Mouse (Mus musculus): ENCODE data around the gene Mrpl18. TPM values are rescaled to one million over a fixed set of nuclear protein-coding genes. Genes with fewer than 3 reads are reported as not detected.

Gene Mrpl18
- total and polyA plus RNA-seq, 3 experiments, result 202 to 257 TPM; not detected in 1

DNA sequence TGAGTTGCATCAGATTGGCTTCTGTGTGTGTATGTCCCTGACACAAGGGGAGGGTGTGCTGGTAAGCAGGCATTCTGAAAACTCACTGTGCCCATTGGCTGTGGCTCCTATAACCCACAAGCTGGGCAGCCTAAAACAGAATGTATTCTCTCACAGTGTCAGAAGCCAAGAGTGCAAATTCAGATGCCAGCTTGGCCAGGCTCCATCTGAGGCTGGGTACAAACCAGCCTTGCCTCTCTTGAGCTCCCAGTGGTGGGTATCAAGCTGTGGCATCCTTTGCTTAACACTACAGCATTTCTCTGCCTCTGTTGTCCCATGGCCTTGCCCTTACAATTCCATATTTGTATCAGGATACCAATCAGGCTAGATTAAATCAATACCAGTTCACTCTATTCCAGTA lies 52.0 kb downstream of the Mrpl18 start:
- no peak overlapping the region for H3K27ac ChIP-seq (ENCODE audit: control insufficient read depth, low read depth, low read length)
- H3K79me2 ChIP-seq (ENCODE audit: control insufficient read depth, insufficient read depth, low read length, poor library complexity), result no peaks in the 10 kb centered on the region
- DNase-seq (ENCODE audit: low read depth, low spot score), result no peak
- no peak overlapping the region for H3K9ac ChIP-seq (ENCODE audit: control insufficient read depth, low read depth, low read length, poor library complexity, severe bottlenecking)
- no peak overlapping the region for H3K4me3 ChIP-seq (ENCODE audit: control insufficient read depth in 1 of 2, insufficient read depth in 1 of 2, low read depth in 2 of 2, low read length in 2 of 2)
- no peaks in the 10 kb centered on the region for H3K4me1 ChIP-seq (ENCODE audit: control insufficient read depth in 1 of 2, insufficient read depth in 2 of 2, low read length in 2 of 2)
- no peaks in the 10 kb centered on the region; a peak in 1 of 4 replicates for H3K27me3 ChIP-seq (ENCODE audit: control insufficient read depth in 1 of 2, insufficient read depth in 2 of 2, low read length in 2 of 2)
- no peaks in the 10 kb centered on the region for H3K36me3 ChIP-seq (ENCODE audit: control insufficient read depth in 1 of 2, insufficient read depth in 2 of 2, low read length in 2 of 2)
- no peak for TF ChIP-seq UBTF (IDR thresholded peaks at IDR 0.05; ENCODE audit: borderline replicate concordance, insufficient read depth, low read depth, low read length)
- TF ChIP-seq NELFE (IDR thresholded peaks at IDR 0.05; ENCODE audit: low read depth, low read length), result no peak
- TF ChIP-seq ETS1 (IDR thresholded peaks at IDR 0.05; ENCODE audit: low read depth, low read length), result no peak
- no peak for TF ChIP-seq POLR2AphosphoS5 (IDR thresholded peaks at IDR 0.05; ENCODE audit: borderline replicate concordance, low read depth, low read length)
- TF ChIP-seq CHD2 (IDR thresholded peaks at IDR 0.05; ENCODE audit: low read length), result no peak
- no peak for TF ChIP-seq MAFK (IDR thresholded peaks at IDR 0.05; ENCODE audit: borderline replicate concordance, low read depth, low read length)
- TF ChIP-seq CTCF (IDR thresholded peaks at IDR 0.05 in 2 of 3, conservative IDR thresholded peaks at IDR 0.05 in 1 of 3; ENCODE audit: control insufficient read depth in 1 of 3, insufficient read depth in 1 of 3, low read depth in 2 of 3, low read length in 3 of 3, poor library complexity in 1 of 3, severe bottlenecking in 1 of 3), result no peak
- TF ChIP-seq GATA1 (IDR thresholded peaks at IDR 0.05; ENCODE audit: low read depth, low read length), result no peak
- TF ChIP-seq POLR2A (IDR thresholded peaks at IDR 0.05; ENCODE audit: control insufficient read depth in 1 of 2, insufficient read depth in 1 of 2, low read depth in 1 of 2, low read length in 2 of 2, poor library complexity in 1 of 2), result no peak
- no peak for TF ChIP-seq NRF1 (IDR thresholded peaks at IDR 0.05; ENCODE audit: insufficient read depth, low read depth, low read length, poor library complexity, severe bottlenecking)
- TF ChIP-seq ELF1 (IDR thresholded peaks at IDR 0.05; ENCODE audit: low read depth, low read length), result no peak
- H3K9me3 ChIP-seq (replicated peaks; ENCODE audit: insufficient read depth, low read length), result no peaks in the 10 kb centered on the region

Other genes starting within 250 kb of the Mrpl18 start
- not detected in 2 replicates for gene Slc22a1, start 240.5 kb downstream of the Mrpl18 start, total RNA-seq (2012; rRNA removed)
- not detected for gene Slc22a1, start 240.5 kb downstream of the Mrpl18 start, polyA plus RNA-seq (2012; ENCODE audit: insufficient read depth in 1 of 2, insufficient read length in 2 of 2, low read depth in 1 of 2, low replicate concordance in 2 of 2, missing spikeins in 1 of 2)
- gene Igf2r, start 146.7 kb downstream of the Mrpl18 start, total RNA-seq (2012; rRNA removed), result 18.0 and 18.8 TPM in 2 replicates
- gene Igf2r, start 146.7 kb downstream of the Mrpl18 start, polyA plus RNA-seq (2012; ENCODE audit: insufficient read depth in 1 of 2, insufficient read length in 2 of 2, low read depth in 1 of 2, low replicate concordance in 2 of 2, missing spikeins in 1 of 2), result 10 to 100 TPM; 18.3 to 21.7 TPM
- not detected in 2 replicates for gene Mas1, start 48.2 kb downstream of the Mrpl18 start, total RNA-seq (2012; rRNA removed)
- not detected for gene Mas1, start 48.2 kb downstream of the Mrpl18 start, polyA plus RNA-seq (2012; ENCODE audit: insufficient read depth in 1 of 2, insufficient read length in 2 of 2, low read depth in 1 of 2, low replicate concordance in 2 of 2, missing spikeins in 1 of 2)
- gene Mrgprh, start 40.3 kb downstream of the Mrpl18 start, total RNA-seq (2012; rRNA removed), result not detected in 2 replicates
- not detected for gene Mrgprh, start 40.3 kb downstream of the Mrpl18 start, polyA plus RNA-seq (2012; ENCODE audit: insufficient read depth in 1 of 2, insufficient read length in 2 of 2, low read depth in 1 of 2, low replicate concordance in 2 of 2, missing spikeins in 1 of 2)
- 0.36 and 0.54 TPM in 2 replicates for gene Pnldc1, start 6.1 kb downstream of the Mrpl18 start, total RNA-seq (2012; rRNA removed)
- gene Pnldc1, start 6.1 kb downstream of the Mrpl18 start, polyA plus RNA-seq (2012; ENCODE audit: insufficient read depth in 1 of 2, insufficient read length in 2 of 2, low read depth in 1 of 2, low replicate concordance in 2 of 2, missing spikeins in 1 of 2), result 1 to 10 TPM in 1 of 2 experiments, not detected in 1; 1.1 TPM
- gene Tcp1, start 644 bp downstream of the Mrpl18 start, total RNA-seq (2012; rRNA removed), result 570 and 598 TPM in 2 replicates
- gene Tcp1, start 644 bp downstream of the Mrpl18 start, polyA plus RNA-seq (2012; ENCODE audit: insufficient read depth in 1 of 2, insufficient read length in 2 of 2, low read depth in 1 of 2, low replicate concordance in 2 of 2, missing spikeins in 1 of 2), result 1,000 to 10,000 TPM in 1 of 2 experiments, 100 to 1,000 TPM in 1; 485 to 1,425 TPM
- 13.6 and 14.6 TPM in 2 replicates for gene Acat3, start 24.3 kb upstream of the Mrpl18 start, total RNA-seq (2012; rRNA removed)
- gene Acat3, start 24.3 kb upstream of the Mrpl18 start, polyA plus RNA-seq (2012; ENCODE audit: insufficient read depth in 1 of 2, insufficient read length in 2 of 2, low read depth in 1 of 2, low replicate concordance in 2 of 2, missing spikeins in 1 of 2), result 1 to 10 TPM in 1 of 2 experiments, not detected in 1; 1.0 TPM
- gene Acat2, start 44.4 kb upstream of the Mrpl18 start, total RNA-seq (2012; rRNA removed), result 54.9 and 60.1 TPM in 2 replicates
- 10 to 100 TPM in 1 of 2 experiments, not detected in 1; 33.8 TPM for gene Acat2, start 44.4 kb upstream of the Mrpl18 start, polyA plus RNA-seq (2012; ENCODE audit: insufficient read depth in 1 of 2, insufficient read length in 2 of 2, low read depth in 1 of 2, low replicate concordance in 2 of 2, missing spikeins in 1 of 2)
- 61.1 and 63.5 TPM in 2 replicates for gene Wtap, start 77.8 kb upstream of the Mrpl18 start, total RNA-seq (2012; rRNA removed)
- 10 to 100 TPM in 1 of 2 experiments, not detected in 1; 74.0 TPM for gene Wtap, start 77.8 kb upstream of the Mrpl18 start, polyA plus RNA-seq (2012; ENCODE audit: insufficient read depth in 1 of 2, insufficient read length in 2 of 2, low read depth in 1 of 2, low replicate concordance in 2 of 2, missing spikeins in 1 of 2)
- 284 and 295 TPM in 2 replicates for gene Sod2, start 90.5 kb upstream of the Mrpl18 start, total RNA-seq (2012; rRNA removed)
- gene Sod2, start 90.5 kb upstream of the Mrpl18 start, polyA plus RNA-seq (2012; ENCODE audit: insufficient read depth in 1 of 2, insufficient read length in 2 of 2, low read depth in 1 of 2, low replicate concordance in 2 of 2, missing spikeins in 1 of 2), result 100 to 1,000 TPM; 293 to 320 TPM
- 0.12 TPM in 1 of 2 replicates, not detected in the other for gene Gpr31b, start 136.0 kb upstream of the Mrpl18 start, total RNA-seq (2012; rRNA removed)
- gene Gpr31b, start 136.0 kb upstream of the Mrpl18 start, polyA plus RNA-seq (2012; ENCODE audit: insufficient read depth in 1 of 2, insufficient read length in 2 of 2, low read depth in 1 of 2, low replicate concordance in 2 of 2, missing spikeins in 1 of 2), result under 1 TPM in 1 of 2 experiments, not detected in 1; 0.08 TPM
- gene Tcp10b, start 144.8 kb upstream of the Mrpl18 start, total RNA-seq (2012; rRNA removed), result not detected in 2 replicates
- gene Tcp10b, start 144.8 kb upstream of the Mrpl18 start, polyA plus RNA-seq (2012; ENCODE audit: insufficient read depth in 1 of 2, insufficient read length in 2 of 2, low read depth in 1 of 2, low replicate concordance in 2 of 2, missing spikeins in 1 of 2), result under 1 TPM in 1 of 2 experiments, not detected in 1; 0.06 TPM
- not detected in 2 replicates for gene Unc93a, start 215.5 kb upstream of the Mrpl18 start, total RNA-seq (2012; rRNA removed)
- gene Unc93a, start 215.5 kb upstream of the Mrpl18 start, polyA plus RNA-seq (2012; ENCODE audit: insufficient read depth in 1 of 2, insufficient read length in 2 of 2, low read depth in 1 of 2, low replicate concordance in 2 of 2, missing spikeins in 1 of 2), result not detected

All from MEL (cell line).